Mouse (Mus musculus): ENCODE measurements around the gene Skida1. TPM values are rescaled to one million over a fixed set of nuclear protein-coding genes. Genes with fewer than 3 reads are reported as not detected.
A peak's percentile ranks its signal among the peaks of the same experiment; 100 is the strongest.

Skida1 gene
- polyA plus RNA-seq, 1 experiment, result 0.23 TPM

GRCm38 (mm10) chr2:18068071-18068796, 19.4 kb upstream of the Skida1 start:
- Histone ChIP-seq H3K4me3 (ENCODE audit: low read depth, low read length) (no peak overlapping the region), H3K27ac (ENCODE audit: insufficient read depth, low read depth, low read length) (no peak overlapping the region), H3K27me3 (ENCODE audit: control insufficient read depth, insufficient read depth, low read length) (no peaks in the 10 kb centered on the region), H3K4me1 (ENCODE audit: control insufficient read depth, insufficient read depth, insufficient read length, low read length) (peaks cover 5% of the 10 kb centered on the region), H3K36me3 (ENCODE audit: control insufficient read depth, insufficient read depth, low read length) (peaks cover 11% of the 10 kb centered on the region)
- 92% methylated on average over 4 of the region's 4 CpGs for WGBS
- TF ChIP-seq CTCF (IDR thresholded peaks at IDR 0.05; ENCODE audit: extremely low read depth, insufficient read length, insufficient replicate concordance, low read depth, low read length), result no peak
- TF ChIP-seq POLR2A (IDR thresholded peaks at IDR 0.05; ENCODE audit: low read depth, low read length), result no peak

- TF ChIP-seq CTCF (IDR thresholded peaks at IDR 0.05; ENCODE audit: extremely low read depth, insufficient read length, insufficient replicate concordance, low read depth, low read length), result no peak
- TF ChIP-seq POLR2A (IDR thresholded peaks at IDR 0.05; ENCODE audit: low read depth, low read length), result no peak
- Histone ChIP-seq H3K27me3 (ENCODE audit: control insufficient read depth, insufficient read depth, low read length) (no peaks in the 10 kb centered on the region), H3K4me3 (ENCODE audit: low read depth, low read length) (no peak overlapping the region)
Measured at GRCm38 (mm10) chr2:18066436-18066835, 17.6 kb upstream of the Skida1 start.

GRCm38 (mm10) chr2:18065708-18066030, 16.8 kb upstream of the Skida1 start:
- WGBS, result 18% methylated on average over 6 of the region's 6 CpGs
- peaks cover 5% of the 10 kb centered on the region for H3K4me1 ChIP-seq (ENCODE audit: control insufficient read depth, insufficient read depth, insufficient read length, low read length)
- H3K27ac ChIP-seq (ENCODE audit: insufficient read depth, low read depth, low read length), result peak overlapping the region; percentile 21; the same call in 1 of the 2 replicates
- H3K36me3 ChIP-seq (ENCODE audit: control insufficient read depth, insufficient read depth, low read length), result peaks cover 7% of the 10 kb centered on the region
- H3K4me3 ChIP-seq (ENCODE audit: low read depth, low read length), result peak overlapping the region; percentile 72
- H3K27me3 ChIP-seq (ENCODE audit: control insufficient read depth, insufficient read depth, low read length), result no peaks in the 10 kb centered on the region
- TF ChIP-seq CTCF (IDR thresholded peaks at IDR 0.05; ENCODE audit: extremely low read depth, insufficient read length, insufficient replicate concordance, low read depth, low read length) (no peak), POLR2A (IDR thresholded peaks at IDR 0.05; ENCODE audit: low read depth, low read length) (no peak)

More at GRCm38 (mm10) chr2:18066436-18066835, 17.6 kb upstream of the Skida1 start:
- Histone ChIP-seq H3K4me1 (ENCODE audit: control insufficient read depth, insufficient read depth, insufficient read length, low read length) (peaks cover 5% of the 10 kb centered on the region), H3K27ac (ENCODE audit: insufficient read depth, low read depth, low read length) (no peak overlapping the region), H3K36me3 (ENCODE audit: control insufficient read depth, insufficient read depth, low read length) (peaks cover 10% of the 10 kb centered on the region)

GRCm38 (mm10) chr2:18064941-18065707, 16.3 kb upstream of the Skida1 start:
- H3K4me1 ChIP-seq (ENCODE audit: control insufficient read depth, insufficient read depth, insufficient read length, low read length), result peaks cover 5% of the 10 kb centered on the region
- H3K4me3 ChIP-seq (ENCODE audit: low read depth, low read length), result peak overlapping the region; percentile 84
- WGBS, result under 1% methylated on average over 79 of the region's 85 CpGs
- H3K27ac ChIP-seq (ENCODE audit: insufficient read depth, low read depth, low read length), result peak overlapping the region; percentile 93
- H3K27me3 ChIP-seq (ENCODE audit: control insufficient read depth, insufficient read depth, low read length), result no peaks in the 10 kb centered on the region
- peak; percentile 42 for TF ChIP-seq POLR2A (IDR thresholded peaks at IDR 0.05; ENCODE audit: low read depth, low read length)
- TF ChIP-seq CTCF (IDR thresholded peaks at IDR 0.05; ENCODE audit: extremely low read depth, insufficient read length, insufficient replicate concordance, low read depth, low read length), result no peak
- H3K36me3 ChIP-seq (ENCODE audit: control insufficient read depth, insufficient read depth, low read length), result peaks cover 7% of the 10 kb centered on the region

GRCm38 (mm10) chr2:18064356-18064858, 15.6 kb upstream of the Skida1 start:
- Histone ChIP-seq H3K4me1 (ENCODE audit: control insufficient read depth, insufficient read depth, insufficient read length, low read length) (peaks cover 5% of the 10 kb centered on the region), H3K36me3 (ENCODE audit: control insufficient read depth, insufficient read depth, low read length) (peaks cover 7% of the 10 kb centered on the region), H3K27me3 (ENCODE audit: control insufficient read depth, insufficient read depth, low read length) (no peaks in the 10 kb centered on the region), H3K4me3 (ENCODE audit: low read depth, low read length) (peak overlapping the region; percentile 84), H3K27ac (ENCODE audit: insufficient read depth, low read depth, low read length) (peak overlapping the region; percentile 94)
- TF ChIP-seq CTCF (IDR thresholded peaks at IDR 0.05; ENCODE audit: extremely low read depth, insufficient read length, insufficient replicate concordance, low read depth, low read length) (no peak), POLR2A (IDR thresholded peaks at IDR 0.05; ENCODE audit: low read depth, low read length) (peak; percentile 91)
- 0% methylated on average over 36 of the region's 58 CpGs for WGBS

GRCm38 (mm10) chr2:18063763-18064251, 15.0 kb upstream of the Skida1 start:
- H3K36me3 ChIP-seq (ENCODE audit: control insufficient read depth, insufficient read depth, low read length), result peaks cover 7% of the 10 kb centered on the region
- peaks cover 5% of the 10 kb centered on the region for H3K4me1 ChIP-seq (ENCODE audit: control insufficient read depth, insufficient read depth, insufficient read length, low read length)
- peak overlapping the region; percentile 94 for H3K27ac ChIP-seq (ENCODE audit: insufficient read depth, low read depth, low read length)
- H3K27me3 ChIP-seq (ENCODE audit: control insufficient read depth, insufficient read depth, low read length), result no peaks in the 10 kb centered on the region
- WGBS, result 1% methylated on average over 18 of the region's 18 CpGs
- H3K4me3 ChIP-seq (ENCODE audit: low read depth, low read length), result peak overlapping the region; percentile 84
- TF ChIP-seq POLR2A (IDR thresholded peaks at IDR 0.05; ENCODE audit: low read depth, low read length) (no peak), CTCF (IDR thresholded peaks at IDR 0.05; ENCODE audit: extremely low read depth, insufficient read length, insufficient replicate concordance, low read depth, low read length) (no peak)

GRCm38 (mm10) chr2:18060396-18060795, 11.5 kb upstream of the Skida1 start:
- Histone ChIP-seq H3K27ac (ENCODE audit: insufficient read depth, low read depth, low read length) (no peak overlapping the region), H3K4me1 (ENCODE audit: control insufficient read depth, insufficient read depth, insufficient read length, low read length) (no peaks in the 10 kb centered on the region; the same call in 1 of the 2 replicates), H3K4me3 (ENCODE audit: low read depth, low read length) (no peak overlapping the region), H3K36me3 (ENCODE audit: control insufficient read depth, insufficient read depth, low read length) (no peaks in the 10 kb centered on the region), H3K27me3 (ENCODE audit: control insufficient read depth, insufficient read depth, low read length) (no peaks in the 10 kb centered on the region)
- TF ChIP-seq POLR2A (IDR thresholded peaks at IDR 0.05; ENCODE audit: low read depth, low read length), result no peak
- TF ChIP-seq CTCF (IDR thresholded peaks at IDR 0.05; ENCODE audit: extremely low read depth, insufficient read length, insufficient replicate concordance, low read depth, low read length), result no peak
- 98% methylated on average over 1 of the region's 1 CpGs for WGBS

Measured in small intestine, adult 2 months (tissue).